Mouse (Mus musculus) adrenal gland, adult 8-10 months (tissue): ENCODE measurements around the gene Ak5. TPM values are rescaled to one million over a fixed set of nuclear protein-coding genes. Genes with fewer than 3 reads are reported as not detected.

ENCODE experiments used
- DNase-seq: peaks from one replicate; pipeline ENCODE4 v3.0.0; 2022
- total RNA-seq, 4 experiments: library from RNA; stranded (reverse); gene quantifications; 2 replicates each; pipeline ENCODE4 v1.2.4; 2022

Ak5 gene
- total RNA-seq, 4 experiments from 2014 or later = 3.3 to 4.9 (median 4.7) TPM

- no peak for DNase-seq
These were observed 151.6 kb downstream of the Ak5 start for GRCm38 (mm10) chr3:152516569-152516968.

- DNase-seq = no peak
These were observed 152.2 kb downstream of the Ak5 start for GRCm38 (mm10) chr3:152515959-152516358.

- peak; percentile 30 for DNase-seq
These were observed 155.6 kb downstream of the Ak5 start for GRCm38 (mm10) chr3:152512517-152512916.

GRCm38 (mm10) chr3:152509268-152509667, 158.9 kb downstream of the Ak5 start:
- no peak for DNase-seq

- DNase-seq = no peak
These were observed 159.7 kb downstream of the Ak5 start for GRCm38 (mm10) chr3:152508419-152508993.

- no peak for DNase-seq
These were observed 160.3 kb downstream of the Ak5 start for GRCm38 (mm10) chr3:152507900-152508299.

- no peak for DNase-seq
These were observed 169.0 kb downstream of the Ak5 start for GRCm38 (mm10) chr3:152498968-152499696.

- DNase-seq = no peak
These were observed 170.3 kb downstream of the Ak5 start for GRCm38 (mm10) chr3:152497842-152498241.

GRCm38 (mm10) chr3:152497084-152497483, 171.1 kb downstream of the Ak5 start:
- DNase-seq = no peak

- DNase-seq = no peak
These were observed 172.7 kb downstream of the Ak5 start for GRCm38 (mm10) chr3:152495415-152495898.

- no peak for DNase-seq
These were observed 173.3 kb downstream of the Ak5 start for GRCm38 (mm10) chr3:152494667-152495360.

- no peak for DNase-seq
These were observed 174.3 kb downstream of the Ak5 start for GRCm38 (mm10) chr3:152493813-152494212.

- DNase-seq = no peak
These were observed 175.9 kb downstream of the Ak5 start for GRCm38 (mm10) chr3:152492241-152492640.

GRCm38 (mm10) chr3:152490423-152490822, 177.7 kb downstream of the Ak5 start:
- DNase-seq = no peak

- no peak for DNase-seq
These were observed 179.2 kb downstream of the Ak5 start for GRCm38 (mm10) chr3:152488964-152489363.

GRCm38 (mm10) chr3:152484206-152484605, 184.0 kb downstream of the Ak5 start:
- no peak for DNase-seq

- DNase-seq = no peak
These were observed 184.4 kb downstream of the Ak5 start for GRCm38 (mm10) chr3:152483800-152484199.

GRCm38 (mm10) chr3:152482182-152482581, 186.0 kb downstream of the Ak5 start:
- no peak for DNase-seq

- no peak for DNase-seq
These were observed 187.8 kb downstream of the Ak5 start for GRCm38 (mm10) chr3:152480336-152480735.

- peak; percentile 25 for DNase-seq
These were observed 189.3 kb downstream of the Ak5 start for GRCm38 (mm10) chr3:152478599-152479435.

GRCm38 (mm10) chr3:152477796-152478527, 190.2 kb downstream of the Ak5 start:
- peak; percentile 59 for DNase-seq

- DNase-seq = no peak
These were observed 192.3 kb downstream of the Ak5 start for GRCm38 (mm10) chr3:152475894-152476293.
